Mouse (Mus musculus) erythroid progenitor cell, adult 5-6 weeks (primary cell): ENCODE results near the gene Arhgdib. TPM values are rescaled to one million over a fixed set of nuclear protein-coding genes. Genes with fewer than 3 reads are reported as not detected.
A peak's percentile ranks its signal among the peaks of the same experiment; 100 is the strongest.

ENCODE experiments used
- ATAC-seq: replicated peaks from 2 replicates; pipeline ENCODE4 v1.8.0; 2016; ENCODE audit warnings: moderate number of reproducible peaks, mild to moderate bottlenecking, moderate TSS enrichment, inconsistent platforms; ENCODE audit not compliant: poor library complexity, low FRiP score, severe bottlenecking
- total RNA-seq, 2 experiments: library from RNA; stranded (forward) in 1 of 2; stranded (reverse) in 1 of 2; fragments of 150-400 nt in 1 of 2; fragments of 186-747, 209-891 nt in 1 of 2; gene quantifications; 2 replicates each; pipeline versions ENCODE4 v1.2.3 to v1.2.4; 2015 to 2017; ENCODE audit warnings: low replicate concordance in 2 of 2

Gene Arhgdib
- total RNA-seq, 2 experiments from 2014 or later = 160 to 634 TPM

DNA sequence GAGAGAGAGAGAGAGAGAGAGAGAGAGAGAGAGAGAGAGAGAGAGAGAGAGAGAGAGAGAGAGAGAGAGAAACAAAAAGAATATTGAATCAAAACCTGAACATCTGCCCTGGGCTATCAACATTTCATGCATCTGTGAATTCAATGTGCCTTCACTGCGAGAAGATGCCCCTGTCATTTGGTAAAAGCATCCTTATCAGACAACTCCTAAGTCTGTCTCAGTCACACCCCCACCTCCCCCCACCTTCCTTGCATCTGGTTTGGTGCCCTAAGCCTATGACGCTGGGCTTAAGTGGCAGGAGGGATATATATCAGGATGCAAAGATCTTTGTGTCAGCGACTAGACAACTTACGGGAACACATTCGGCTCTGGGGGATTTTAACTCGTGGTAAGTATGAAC, 12.5 kb upstream of the Arhgdib start:
- ATAC-seq = no peak

DNA sequence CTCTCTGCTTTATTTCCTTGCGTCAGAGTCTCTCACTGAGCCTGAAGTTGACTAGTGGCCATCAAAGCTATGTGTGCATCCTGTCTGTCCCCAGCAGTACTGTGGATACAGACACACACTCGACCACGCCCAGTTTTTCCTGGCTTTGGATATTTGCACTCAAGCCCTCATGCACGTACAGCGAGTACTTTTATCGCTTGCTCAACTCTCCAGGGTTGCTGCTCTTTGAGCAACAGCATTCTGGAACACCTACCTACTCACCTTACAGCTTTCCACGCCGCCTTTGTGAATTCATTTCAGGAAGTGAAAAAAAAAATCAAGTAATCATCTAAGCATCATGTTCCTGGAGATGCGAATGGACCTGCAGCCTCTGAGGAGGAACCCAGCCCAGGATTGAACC, 11.2 kb upstream of the Arhgdib start:
- ATAC-seq = no peak

DNA sequence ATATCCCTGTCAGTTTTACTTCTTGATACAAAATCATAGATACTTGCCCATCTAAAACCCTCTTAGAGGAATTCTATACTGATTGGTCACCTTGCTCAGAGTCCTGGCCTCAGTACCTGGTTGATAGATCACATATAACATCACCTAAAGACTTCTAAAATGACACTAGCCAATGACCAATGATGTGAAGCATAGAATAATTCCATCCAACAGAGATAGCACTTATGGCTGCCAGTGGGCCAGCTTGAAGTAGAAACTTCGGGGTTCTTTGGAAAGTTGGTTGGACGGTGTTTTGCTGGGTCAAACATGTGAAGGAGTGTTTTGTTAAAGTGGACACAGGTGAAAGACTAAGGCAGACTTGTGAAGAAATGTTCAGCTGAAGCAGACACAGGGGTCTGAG, 8.5 kb upstream of the Arhgdib start:
- ATAC-seq = no peak

DNA sequence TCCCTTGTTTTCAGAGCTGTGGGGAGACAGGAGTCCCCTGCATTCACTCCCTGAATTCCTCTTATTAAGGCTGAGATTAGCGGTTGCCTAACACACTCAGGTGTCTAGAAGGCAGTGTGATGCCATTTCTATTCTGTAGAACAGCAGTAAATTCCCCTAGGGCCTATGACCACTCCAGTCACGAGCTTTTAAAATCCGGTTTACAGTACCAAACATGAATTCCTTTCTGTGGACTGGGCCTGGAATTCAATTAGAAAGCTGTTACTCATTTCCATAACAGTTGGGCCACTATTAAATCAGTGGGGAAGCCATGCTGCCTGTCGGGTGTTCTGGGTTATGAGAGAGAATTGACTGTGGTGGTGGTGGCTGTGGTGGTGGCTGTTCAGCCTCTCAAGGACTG, 6.0 kb upstream of the Arhgdib start:
- no peak for ATAC-seq

DNA sequence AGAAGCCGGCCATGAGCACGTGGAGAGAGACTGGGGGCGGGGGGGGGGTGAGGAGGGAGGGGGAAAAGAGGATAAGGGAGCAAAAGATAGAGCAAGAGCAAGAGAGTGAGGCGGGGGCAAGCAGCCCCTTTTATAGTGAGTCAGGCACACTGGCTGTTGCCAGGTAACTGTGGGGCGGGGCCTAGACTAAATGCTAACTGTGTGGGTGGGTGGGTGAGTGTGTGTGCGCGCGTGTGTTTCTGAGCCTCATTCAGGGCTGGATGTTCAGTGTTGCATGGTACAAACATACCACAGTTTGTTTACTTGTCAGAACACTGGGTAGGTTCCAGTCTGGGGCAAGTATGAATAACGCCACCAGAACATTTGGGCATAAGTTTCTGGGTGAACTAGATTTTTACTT, 5.2 kb upstream of the Arhgdib start:
- no peak for ATAC-seq

DNA sequence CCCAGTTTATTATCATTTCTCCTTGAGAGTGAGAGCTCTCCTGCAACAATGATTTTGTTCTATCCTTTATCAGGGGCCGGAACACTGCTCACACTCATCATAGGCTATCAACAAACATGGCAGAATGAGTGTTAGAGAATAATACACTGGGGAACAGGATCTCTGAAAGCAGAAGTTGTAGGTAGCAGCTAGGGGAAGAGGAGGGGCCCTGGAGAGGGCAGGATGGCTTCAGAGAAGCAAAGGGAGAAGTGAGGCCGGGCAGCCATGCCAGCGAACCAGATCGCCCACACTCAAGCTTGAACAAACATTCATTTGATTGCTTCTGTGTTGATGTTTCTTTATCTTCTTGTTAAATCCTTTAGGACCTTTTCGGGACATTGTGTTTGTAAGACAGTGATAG, 4.5 kb upstream of the Arhgdib start:
- ATAC-seq = no peak

GRCm38 (mm10) chr6:136944511-136944910, 2.8 kb upstream of the Arhgdib start:
- ATAC-seq = no peak

DNA sequence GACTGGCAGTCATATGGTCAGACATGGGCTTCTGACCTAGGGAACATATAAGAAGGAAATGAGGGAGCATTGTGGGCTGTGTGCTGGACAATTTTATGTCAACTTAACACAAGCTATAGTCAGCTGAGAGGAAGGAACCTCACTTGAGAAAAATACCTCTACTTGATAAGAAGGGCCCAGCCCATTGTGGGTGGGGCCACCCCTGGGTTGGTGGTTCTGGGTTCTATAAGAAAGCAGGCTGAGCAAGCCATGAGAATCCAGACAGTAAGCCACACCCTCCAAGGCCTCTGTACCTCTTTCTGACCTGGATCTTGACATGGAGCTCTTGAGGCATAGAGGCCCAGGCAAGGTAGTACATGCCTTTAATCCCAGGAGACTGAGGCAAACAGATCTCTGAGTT, 1.7 kb upstream of the Arhgdib start:
- ATAC-seq = no peak

DNA sequence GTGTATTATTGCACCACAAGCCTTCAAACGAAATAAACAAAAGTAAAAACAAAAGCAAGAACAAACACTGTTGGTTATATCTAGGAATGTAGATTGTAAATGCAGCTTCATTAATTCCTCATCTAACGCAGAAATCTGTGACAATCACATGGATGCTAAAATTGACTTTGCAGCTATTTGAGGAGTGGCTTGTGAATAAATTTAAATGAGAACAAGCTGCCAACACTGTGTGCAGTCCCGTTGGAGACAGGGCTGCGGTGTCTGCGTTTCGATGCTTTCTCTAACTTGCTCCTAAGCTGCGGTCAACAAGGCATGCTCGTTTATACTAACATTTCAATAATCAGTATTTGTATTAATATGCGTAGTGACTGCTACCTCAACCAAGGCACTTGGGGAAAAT, 581 bp upstream of the Arhgdib start:
- ATAC-seq = no peak

GRCm38 (mm10) chr6:136940188-136940960, 1.3 kb downstream of the Arhgdib start:
- no peak for ATAC-seq

DNA sequence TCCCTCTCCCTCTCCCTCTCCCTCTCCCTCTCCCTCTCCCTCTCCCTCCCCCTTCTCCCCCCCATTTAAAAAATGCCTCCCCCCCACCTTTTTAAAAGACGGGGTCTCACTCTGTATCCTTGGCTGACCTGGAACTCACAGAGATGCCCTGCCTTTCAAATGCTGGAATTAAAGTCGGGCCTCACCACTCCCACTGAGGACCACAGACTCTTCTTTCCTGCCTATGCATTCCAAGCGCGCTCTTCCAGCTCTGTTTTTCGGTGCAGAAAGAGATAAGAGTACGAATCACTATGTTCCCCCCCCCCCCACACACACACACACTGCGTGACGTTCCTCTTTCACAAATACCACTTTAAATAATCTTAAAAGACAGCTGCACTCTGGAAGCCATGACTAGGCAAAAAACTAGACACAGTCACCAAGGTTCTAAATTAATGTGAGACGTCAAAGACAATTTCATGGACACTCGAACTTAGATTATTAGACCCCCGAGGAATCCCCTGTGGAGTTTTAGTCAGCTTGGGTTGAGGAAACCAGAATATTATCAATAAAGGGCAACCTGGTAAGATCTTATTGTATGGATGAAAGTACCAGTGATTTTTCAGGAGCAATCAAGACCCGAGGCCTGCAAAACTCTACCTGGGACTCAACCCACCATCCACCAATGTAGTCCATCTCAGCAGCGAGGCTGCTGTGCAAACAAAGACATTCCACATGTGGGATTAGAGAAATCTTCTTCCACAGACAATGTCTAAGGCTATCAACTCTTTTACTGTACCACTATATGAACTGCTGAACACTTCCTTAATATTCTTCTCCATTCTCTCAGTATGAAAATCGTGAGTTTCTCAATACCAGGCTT, 2.1 kb downstream of the Arhgdib start:
- no peak for ATAC-seq

GRCm38 (mm10) chr6:136938331-136939126, 3.2 kb downstream of the Arhgdib start:
- no peak for ATAC-seq

GRCm38 (mm10) chr6:136937117-136937516, 4.6 kb downstream of the Arhgdib start:
- no peak for ATAC-seq

GRCm38 (mm10) chr6:136936361-136936760, 5.3 kb downstream of the Arhgdib start:
- ATAC-seq = no peak

- no peak for ATAC-seq
Observed at GRCm38 (mm10) chr6:136935233-136935632, 6.5 kb downstream of the Arhgdib start.

DNA sequence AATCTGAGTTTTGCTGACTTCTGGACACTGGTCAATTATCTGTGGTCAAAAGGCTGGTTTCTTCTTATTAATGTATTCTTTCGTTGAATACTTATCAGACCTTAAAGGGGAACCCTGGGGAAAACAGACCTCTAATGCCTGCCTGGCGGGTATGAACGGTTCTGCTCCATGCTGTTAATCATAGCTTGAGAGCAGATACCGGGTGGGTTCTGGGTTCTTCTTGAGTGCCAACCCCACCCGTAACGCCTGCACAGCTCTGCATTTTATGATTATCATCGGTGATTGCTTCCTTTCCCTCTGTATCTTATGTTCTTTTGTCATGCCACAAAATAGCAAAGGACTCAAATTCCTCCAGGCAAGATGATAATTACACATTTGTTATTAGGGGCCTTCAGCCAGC, 7.6 kb downstream of the Arhgdib start:
- ATAC-seq = no peak

DNA sequence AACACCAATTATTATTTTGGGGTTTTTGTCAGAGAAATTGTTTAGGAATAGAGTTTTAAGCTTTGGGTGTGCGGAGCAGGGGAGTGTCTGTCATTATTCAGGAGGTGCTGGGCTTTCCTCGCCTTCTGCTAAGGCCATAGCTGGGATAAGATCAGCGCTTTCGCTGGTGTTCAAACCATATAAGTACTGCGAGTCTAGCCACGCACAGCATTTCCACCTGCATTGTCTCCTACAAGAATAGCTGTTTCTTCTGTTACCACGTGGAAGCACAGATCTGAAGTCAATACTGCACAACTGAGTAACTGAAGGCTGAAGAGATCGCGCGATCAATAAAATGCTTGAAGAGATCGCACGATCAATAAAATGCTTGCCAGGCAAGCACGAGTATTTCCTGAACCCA, 10.5 kb downstream of the Arhgdib start:
- no peak for ATAC-seq

DNA sequence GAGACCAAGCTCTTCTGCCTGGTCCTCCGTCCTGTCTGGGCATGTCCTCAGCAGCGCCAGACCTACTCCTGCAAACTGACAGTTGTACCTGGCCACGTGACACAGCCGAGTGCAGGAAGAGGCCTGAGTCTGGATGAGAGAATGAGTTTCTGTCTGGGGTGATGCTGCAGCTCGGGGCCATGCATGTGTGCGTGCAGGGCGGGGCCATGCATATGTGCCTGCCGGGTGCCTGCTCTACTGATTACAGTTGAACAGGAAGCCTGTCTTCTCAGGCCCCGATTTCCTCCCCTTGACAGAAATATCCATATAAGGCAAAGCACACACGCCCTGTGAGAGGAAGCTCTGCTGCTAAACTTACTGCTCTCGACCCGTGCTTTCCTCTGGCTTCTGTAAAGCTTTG, 11.0 kb downstream of the Arhgdib start:
- peak; percentile 89 for ATAC-seq

GRCm38 (mm10) chr6:136927626-136928025, 14.1 kb downstream of the Arhgdib start:
- ATAC-seq = no peak

- ATAC-seq = no peak
Observed at GRCm38 (mm10) chr6:136925049-136925448, 16.6 kb downstream of the Arhgdib start.
